Mouse (Mus musculus) monocyte, adult 5-6 weeks (primary cell): Measurements from ENCODE around the gene Lrmda. TPM values are rescaled to one million over a fixed set of nuclear protein-coding genes. Genes with fewer than 3 reads are reported as not detected.

Experiments used
- ATAC-seq: fragments of 153-309, 156-312 bp; replicated peaks from 2 replicates; pipeline ENCODE4 v1.8.0; 2017; ENCODE audit warnings: mild to moderate bottlenecking; ENCODE audit not compliant: low TSS enrichment, insufficient number of reproducible peaks, severe bottlenecking, poor library complexity, low FRiP score
- total RNA-seq: library from RNA; stranded (forward); fragments of 200-1000, 200-491, 200-594 nt; gene quantifications from 3 replicates; pipeline ENCODE4 v1.2.3, GENCODE M21; 2017

Lrmda gene
- total RNA-seq, 1 experiment from 2014 or later = 6.4 TPM

- ATAC-seq = no peak
Measured at GRCm38 (mm10) chr14:22265229-22265905, 245.9 kb downstream of the Lrmda start.

GRCm38 (mm10) chr14:22269812-22270211 is 250.3 kb downstream of the Lrmda start:
- no peak for ATAC-seq

- no peak for ATAC-seq
Measured at GRCm38 (mm10) chr14:22278053-22278452, 258.5 kb downstream of the Lrmda start.

DNA sequence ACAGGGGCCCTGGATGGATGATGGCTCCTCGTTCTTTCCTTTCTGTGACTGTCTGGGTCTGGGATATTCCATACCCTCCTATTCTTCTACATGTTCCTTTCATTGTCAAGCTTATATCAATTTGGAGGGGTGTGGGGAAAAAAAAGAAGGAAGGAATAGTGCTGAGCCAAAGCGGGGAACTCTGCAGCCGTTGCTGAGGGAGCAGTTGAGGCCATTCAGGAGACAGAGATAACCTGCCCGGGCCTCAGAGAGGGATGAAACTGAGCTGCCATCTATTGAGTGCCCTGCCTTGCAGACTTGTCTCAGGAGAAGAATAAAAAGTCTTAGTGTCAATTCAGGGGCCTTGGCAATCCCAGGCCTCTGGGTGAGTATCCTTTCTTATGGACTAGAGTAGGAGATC is 260.1 kb downstream of the Lrmda start:
- ATAC-seq = no peak

- no peak for ATAC-seq
Measured at GRCm38 (mm10) chr14:22281630-22282029, 262.1 kb downstream of the Lrmda start.

- no peak for ATAC-seq
Measured at GRCm38 (mm10) chr14:22282847-22283246, 263.3 kb downstream of the Lrmda start.

- ATAC-seq = no peak
Measured at GRCm38 (mm10) chr14:22283722-22284121, 264.2 kb downstream of the Lrmda start.

DNA sequence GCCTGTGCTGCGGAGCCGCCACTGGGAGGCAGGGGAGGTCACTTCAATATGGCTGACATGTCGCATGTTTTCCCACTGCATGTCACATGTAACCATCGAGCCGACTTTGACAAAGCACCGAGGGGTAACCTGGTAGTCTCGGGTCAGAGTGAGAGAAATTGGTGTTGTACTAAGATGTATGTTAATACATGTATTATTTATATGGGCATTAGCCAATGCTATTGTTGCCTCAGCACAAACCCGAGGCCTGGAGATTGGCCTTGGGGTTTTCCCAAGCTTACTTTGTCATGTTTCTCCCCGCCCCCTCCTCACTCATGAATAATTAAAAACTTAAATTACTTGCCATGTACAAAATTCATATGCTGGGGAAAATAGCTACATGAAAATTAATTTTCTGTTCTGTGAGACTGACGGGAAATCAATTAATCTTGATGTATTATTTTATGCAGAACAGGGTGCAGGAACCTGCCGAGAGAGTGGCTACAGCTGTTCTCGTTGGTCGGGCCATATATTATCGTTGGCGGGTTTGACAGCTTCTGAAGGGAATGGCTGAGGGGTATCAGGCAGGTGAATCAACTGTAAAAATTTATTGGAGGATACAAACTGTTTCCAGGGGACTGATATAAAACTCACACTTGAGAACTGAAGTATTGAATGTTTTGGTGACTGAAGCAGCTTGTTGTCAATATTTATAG is 265.5 kb downstream of the Lrmda start:
- no peak for ATAC-seq

DNA sequence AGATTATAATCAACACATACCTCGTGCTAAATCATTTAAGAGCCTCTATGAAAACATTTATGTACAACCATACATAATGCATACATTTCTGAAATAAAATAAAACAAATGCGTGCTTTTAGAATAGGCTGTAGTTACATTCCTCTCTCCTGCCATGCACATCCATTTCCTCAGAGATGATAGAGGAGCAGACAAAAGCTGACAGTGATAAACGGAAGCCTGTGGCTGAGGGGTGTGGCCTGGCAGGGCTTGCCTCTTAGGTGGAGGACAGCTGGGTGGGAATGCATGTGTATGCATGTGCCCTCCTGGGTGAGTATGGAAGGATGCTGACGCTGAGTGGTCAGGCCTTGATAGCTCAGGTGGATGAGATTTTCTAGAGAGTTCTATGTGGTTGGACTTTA is 266.3 kb downstream of the Lrmda start:
- no peak for ATAC-seq

- ATAC-seq = no peak
Measured at GRCm38 (mm10) chr14:22288179-22288578, 268.7 kb downstream of the Lrmda start.

DNA sequence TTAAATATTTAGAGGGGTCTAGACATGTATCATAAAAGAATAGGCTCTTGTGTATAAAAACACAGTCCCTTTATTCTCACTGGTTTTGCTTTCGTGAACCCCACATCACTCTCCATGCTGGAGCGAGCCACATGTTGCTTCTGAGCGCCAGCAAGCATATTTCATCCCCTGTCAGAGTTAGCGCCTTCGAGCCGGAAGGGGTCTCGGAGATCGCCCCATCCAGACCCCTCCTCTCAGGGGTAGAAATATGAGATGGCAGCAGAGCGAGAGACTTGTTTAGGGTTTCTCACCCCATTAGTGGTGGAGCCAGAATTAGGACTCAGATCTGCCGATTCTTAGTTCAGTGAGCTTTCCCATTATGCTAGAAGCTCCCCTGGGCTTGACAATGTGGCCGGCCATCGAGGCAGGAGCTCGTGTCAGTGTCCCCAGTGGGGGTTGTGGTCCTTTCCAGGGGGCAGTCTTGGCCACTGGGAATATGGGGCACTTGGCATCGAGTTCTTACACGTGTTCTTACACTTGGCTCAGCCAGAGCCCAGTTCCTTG is 269.9 kb downstream of the Lrmda start:
- no peak for ATAC-seq

DNA sequence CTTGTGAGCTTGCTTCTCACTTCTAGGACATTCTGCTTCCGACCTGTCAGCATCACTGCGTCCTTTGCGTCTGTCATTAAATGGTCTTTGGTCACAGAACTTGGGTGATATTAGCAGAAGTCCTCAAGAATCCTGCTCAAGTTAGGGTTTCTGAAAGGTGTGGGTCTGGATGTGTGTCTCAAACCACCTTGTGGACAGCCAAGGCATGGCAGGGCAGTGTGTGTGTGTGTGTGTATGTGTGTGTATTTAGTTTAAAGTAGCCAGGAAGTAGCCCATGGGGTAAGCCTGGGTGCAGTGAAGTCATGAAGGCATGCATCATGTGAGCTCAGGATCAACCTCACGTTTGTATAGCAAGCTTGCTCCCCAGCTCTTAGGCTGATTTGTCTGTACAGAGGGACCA is 274.9 kb downstream of the Lrmda start:
- no peak for ATAC-seq

DNA sequence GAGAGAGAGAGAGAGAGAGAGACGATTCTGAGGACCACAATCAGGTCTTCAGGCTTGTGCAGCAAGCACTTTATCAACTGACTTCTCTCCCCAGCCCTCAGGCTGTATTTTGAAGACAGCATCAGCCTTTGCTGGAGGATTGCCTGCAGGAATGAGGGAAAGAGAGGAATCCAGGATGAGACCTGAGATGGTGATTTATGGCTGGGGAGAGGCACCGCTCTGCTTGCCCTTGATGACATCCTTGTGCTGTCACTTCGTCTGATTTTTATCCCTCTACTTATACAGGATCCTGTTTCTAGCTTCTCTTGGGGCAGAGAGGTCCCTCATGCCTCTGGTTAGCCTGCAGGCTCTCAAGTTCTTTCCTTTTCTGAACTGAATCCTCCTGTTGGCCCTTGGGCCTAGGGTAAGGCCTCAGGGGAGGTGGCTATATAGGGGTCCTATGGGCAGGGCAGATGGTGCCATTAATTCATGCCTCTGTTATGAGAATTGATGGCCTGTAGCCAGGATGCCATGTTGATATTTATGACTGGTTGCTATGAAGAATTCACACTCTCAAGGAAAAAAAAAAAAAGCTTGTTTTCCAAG is 277.2 kb downstream of the Lrmda start:
- no peak for ATAC-seq

DNA sequence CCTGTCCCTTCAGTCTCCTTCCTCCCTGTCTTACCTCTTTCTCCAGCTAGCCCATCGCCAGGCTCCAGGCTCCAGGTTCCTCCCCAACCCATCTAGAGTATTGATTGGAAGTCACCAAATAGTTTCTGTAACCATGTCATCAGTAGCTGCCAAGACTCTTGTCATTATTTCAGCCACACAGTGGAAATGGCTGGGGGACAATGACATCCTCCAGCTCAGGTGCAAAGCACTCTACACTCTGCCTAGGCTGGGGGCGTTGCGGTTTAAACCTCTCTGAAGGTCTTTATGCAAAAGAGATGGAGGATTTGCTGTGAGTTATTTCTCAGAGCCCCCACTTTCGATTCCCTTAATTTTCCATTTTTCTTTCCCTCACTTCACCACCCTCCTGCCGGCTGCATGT is 287.2 kb downstream of the Lrmda start:
- no peak for ATAC-seq

DNA sequence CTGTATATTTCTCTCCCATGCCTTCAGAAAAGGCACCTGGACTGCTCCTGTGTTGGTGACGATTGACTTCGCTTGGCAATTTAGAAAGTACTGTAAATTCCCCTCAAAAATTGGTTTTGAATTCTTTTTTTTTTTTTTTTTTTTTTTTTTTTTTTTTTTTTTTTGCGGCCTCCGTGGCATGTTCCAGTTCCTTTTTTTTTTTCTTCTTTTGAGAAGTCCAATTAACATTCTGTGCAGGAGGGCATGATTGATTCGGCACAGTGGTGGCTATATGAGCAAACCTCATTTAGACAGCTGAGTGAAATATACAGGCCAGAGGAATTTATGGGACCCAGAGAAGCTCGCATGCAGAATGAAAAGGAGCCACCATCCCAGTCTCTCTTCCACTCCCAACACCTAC is 288.5 kb downstream of the Lrmda start:
- ATAC-seq = no peak

DNA sequence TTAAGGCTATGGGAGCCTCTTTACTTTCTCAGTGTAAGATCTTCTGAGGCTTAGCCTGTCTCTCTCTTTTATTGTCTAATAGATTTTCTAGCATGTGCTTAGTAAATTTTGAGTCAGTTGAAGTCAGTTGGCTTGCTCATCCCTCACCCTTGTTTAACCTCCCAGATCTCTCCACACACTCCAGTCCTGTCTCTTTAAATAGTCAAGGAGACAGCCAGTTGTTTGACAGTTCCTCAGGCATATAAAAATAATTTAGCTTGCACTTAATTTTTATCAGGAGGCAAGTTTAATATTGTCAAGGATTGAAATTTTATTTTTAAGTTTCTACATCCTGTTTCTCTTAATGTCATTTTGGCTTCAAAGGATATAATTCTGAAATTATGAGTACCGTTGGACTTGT is 303.5 kb downstream of the Lrmda start:
- no peak for ATAC-seq

GRCm38 (mm10) chr14:22323530-22324292 is 304.2 kb downstream of the Lrmda start:
- ATAC-seq = no peak

DNA sequence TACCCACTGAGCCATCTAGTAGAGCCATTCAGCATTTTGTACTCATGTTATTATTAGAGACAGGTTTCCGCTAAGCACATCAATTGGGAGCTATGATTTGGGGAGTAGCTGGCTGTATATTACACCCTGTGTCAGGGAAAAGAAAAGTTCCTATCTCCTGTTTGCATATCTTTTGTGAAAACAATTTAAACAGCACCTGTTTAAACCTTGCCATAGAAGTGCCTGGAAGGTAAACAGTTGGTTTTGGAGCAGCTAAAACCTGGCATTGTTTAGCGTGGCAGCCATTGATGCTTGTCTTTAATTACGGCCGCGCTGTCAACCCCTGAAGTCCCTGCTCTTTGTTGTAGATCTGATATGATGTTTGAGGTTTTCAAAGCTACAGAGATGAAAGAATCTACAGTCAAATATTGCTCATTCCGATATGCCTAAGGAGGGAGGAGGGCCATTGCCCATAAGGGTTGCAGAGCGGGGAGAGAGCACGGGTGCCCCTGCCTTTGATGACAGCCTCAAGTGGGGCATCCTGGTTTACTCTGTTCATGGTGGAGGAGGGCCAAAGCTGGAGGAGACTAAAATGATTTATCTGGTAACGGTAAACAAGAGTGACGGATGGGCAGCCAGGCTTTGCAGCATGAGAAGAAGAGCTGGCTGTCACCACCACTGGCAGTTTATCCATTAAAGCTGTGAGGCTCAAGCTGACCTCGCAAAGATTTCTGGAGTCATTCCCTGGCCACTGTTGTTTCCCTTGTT is 306.9 kb downstream of the Lrmda start:
- no peak for ATAC-seq

- no peak for ATAC-seq
Measured at GRCm38 (mm10) chr14:22329191-22329590, 309.7 kb downstream of the Lrmda start.
